Mouse (Mus musculus): ENCODE results near the gene Zfp362.

Gene Zfp362

GRCm38 (mm10) chr4:128729033-128729708 lies 76.7 kb downstream of the Zfp362 start:
- DNase-seq (ENCODE audit: low spot score), result no peak

- no peak for DNase-seq (ENCODE audit: low spot score)
Measured at GRCm38 (mm10) chr4:128728431-128728851, 77.4 kb downstream of the Zfp362 start.

- peak; percentile 65 for DNase-seq (ENCODE audit: low spot score)
Measured at GRCm38 (mm10) chr4:128727721-128728430, 78.0 kb downstream of the Zfp362 start.

GRCm38 (mm10) chr4:128727019-128727720 lies 78.7 kb downstream of the Zfp362 start:
- DNase-seq (ENCODE audit: low spot score), result peak; percentile 81

GRCm38 (mm10) chr4:128724059-128724458 lies 81.8 kb downstream of the Zfp362 start:
- no peak for DNase-seq (ENCODE audit: low spot score)

- DNase-seq (ENCODE audit: low spot score), result no peak
Measured at GRCm38 (mm10) chr4:128723431-128723830, 82.4 kb downstream of the Zfp362 start.
